Mouse (Mus musculus) neutrophil, adult 83 days (primary cell): ENCODE data around the gene Grk1. TPM values are rescaled to one million over a fixed set of nuclear protein-coding genes. Genes with fewer than 3 reads are reported as not detected.

Experiments
- total RNA-seq, 2 experiments: library from RNA; stranded (reverse); gene quantifications; one replicate each; pipeline ENCODE4 v1.2.4; 2023

The Grk1 gene
- total RNA-seq = not detected

GRCm38 (mm10) chr8:13404666-13405131 is at the start of gene Grk1:
Grk1 (plus strand) TSS chr8:13405081.

GRCm38 (mm10) chr8:13396725-13397124 is 8.2 kb upstream of the Grk1 start, which contains the start of gene Atp4b:
Atp4b (minus strand) TSS chr8:13396825.

GRCm38 (mm10) chr8:13434889-13435288 is 30.0 kb downstream of the Grk1 start, which contains the start of gene Tmem255b:
Tmem255b (plus strand) TSS chr8:13435189.

Other genes with a start within 250 kb of the Grk1 start
- 100 to 1,000 TPM; 332 to 340 TPM for gene Lamp1, start 245.9 kb upstream of the Grk1 start, total RNA-seq
- gene Grtp1, start 204.5 kb upstream of the Grk1 start, total RNA-seq = under 1 TPM; 0.66 to 0.99 TPM
- gene Adprhl1, start 150.9 kb upstream of the Grk1 start, total RNA-seq = under 1 TPM; 0.75 to 0.99 TPM
- gene Dcun1d2, start 117.0 kb upstream of the Grk1 start, total RNA-seq = 10 to 100 TPM in 1 of 2 experiments, 1 to 10 TPM in 1; 9.3 to 10.7 TPM
- 10 to 100 TPM; 48.6 to 49.7 TPM for gene Tmco3, start 116.9 kb upstream of the Grk1 start, total RNA-seq
- gene Tfdp1, start 66.3 kb upstream of the Grk1 start, total RNA-seq = 100 to 1,000 TPM; 173 to 183 TPM
- not detected for gene Atp4b, start 8.3 kb upstream of the Grk1 start, total RNA-seq
- not detected for gene Tmem255b, start 30.1 kb downstream of the Grk1 start, total RNA-seq
- under 1 TPM; 0.31 to 0.68 TPM for gene Gas6, start 89.4 kb downstream of the Grk1 start, total RNA-seq
- gene 1700029H14Rik, start 157.4 kb downstream of the Grk1 start, total RNA-seq = 1 to 10 TPM in 1 of 2 experiments, under 1 TPM in 1; 0.42 to 1.9 TPM